Mouse (Mus musculus) gastrocnemius, adult 18-20 months (tissue): ENCODE data around the gene Cerk. TPM values are rescaled to one million over a fixed set of nuclear protein-coding genes. Genes with fewer than 3 reads are reported as not detected.
"Not testable (repeated sequence)": the region's sequence is repeated elsewhere in the genome, so short reads cannot be mapped to it uniquely, and the experiment has no call there.

ENCODE experiments used
- DNase-seq: peaks from one replicate; pipeline ENCODE4 v3.0.0; 2021; ENCODE audit warnings: low spot score
- long read RNA-seq, 2 experiments: library from polyadenylated mRNA; stranded (forward); transcript quantifications; one replicate each; pipeline ENCODE4 v2.0.0; 2021
- total RNA-seq, 2 experiments: library from RNA; stranded (reverse); gene quantifications; 2 replicates each; pipeline ENCODE4 v1.2.3; 2021

Cerk gene
- 1 to 10 TPM; 4.3 to 5.1 TPM for total RNA-seq
- long read RNA-seq, experiment 1, full-length matches to known transcripts = 2 of 4 reads
- long read RNA-seq, experiment 1, partial matches to known transcripts = 1 of 4 reads
- long read RNA-seq, experiment 1, other reads (novel, unspliced or antisense) = 1 of 4 reads
- long read RNA-seq, experiment 2, full-length matches to known transcripts = 1 of 3 reads
- long read RNA-seq, experiment 2, partial matches to known transcripts = 2 of 3 reads
- long read RNA-seq, experiment 2, other reads (novel, unspliced or antisense) = 0 of 3 reads

DNA sequence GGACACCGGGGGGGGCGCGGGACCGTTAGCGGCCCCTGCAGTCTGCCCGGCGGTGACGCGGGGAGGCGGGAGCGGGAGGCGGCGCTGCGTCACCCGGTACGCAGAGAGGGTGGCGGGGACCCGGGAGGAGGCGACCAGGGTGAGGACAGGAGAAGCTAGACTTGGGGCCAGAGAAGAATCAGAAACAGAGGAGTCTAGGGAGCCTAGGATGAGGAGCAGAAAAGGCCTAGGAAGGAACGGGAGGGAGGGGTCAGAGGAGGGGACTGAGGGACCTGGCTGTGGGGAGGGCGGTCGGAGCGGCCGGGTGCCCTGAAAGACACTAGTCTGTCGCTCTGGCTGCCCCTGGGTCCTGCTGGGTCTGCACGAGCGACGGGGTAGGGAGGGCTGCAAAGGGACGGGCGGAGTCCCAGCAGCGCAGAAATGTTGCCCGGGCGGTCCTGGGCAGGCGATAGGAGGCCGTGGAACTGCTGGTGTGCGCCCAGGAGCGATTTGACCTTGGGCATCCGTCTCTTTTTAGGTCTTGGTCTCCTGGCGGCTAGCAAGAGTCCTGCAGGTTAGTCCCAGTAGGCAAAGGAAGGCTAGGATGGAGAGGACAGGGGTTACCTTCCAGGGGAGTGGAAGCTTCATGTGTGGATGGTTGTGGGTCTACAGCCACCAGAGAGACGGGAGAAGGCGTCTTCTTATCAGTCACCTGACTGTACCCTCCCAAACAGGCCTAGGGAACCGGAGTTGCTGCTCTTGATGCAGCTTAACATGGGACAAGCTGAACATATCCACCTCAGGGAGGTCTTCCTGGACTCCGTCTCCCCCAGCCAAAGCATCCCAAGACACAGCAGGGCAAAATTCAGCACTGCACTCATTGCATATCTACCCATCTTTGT, at the start of gene Cerk:
TSS of gene Cerk (minus strand) at position 453 of the 881 bp plus-strand sequence.
- DNase-seq = peak; percentile 79

DNA sequence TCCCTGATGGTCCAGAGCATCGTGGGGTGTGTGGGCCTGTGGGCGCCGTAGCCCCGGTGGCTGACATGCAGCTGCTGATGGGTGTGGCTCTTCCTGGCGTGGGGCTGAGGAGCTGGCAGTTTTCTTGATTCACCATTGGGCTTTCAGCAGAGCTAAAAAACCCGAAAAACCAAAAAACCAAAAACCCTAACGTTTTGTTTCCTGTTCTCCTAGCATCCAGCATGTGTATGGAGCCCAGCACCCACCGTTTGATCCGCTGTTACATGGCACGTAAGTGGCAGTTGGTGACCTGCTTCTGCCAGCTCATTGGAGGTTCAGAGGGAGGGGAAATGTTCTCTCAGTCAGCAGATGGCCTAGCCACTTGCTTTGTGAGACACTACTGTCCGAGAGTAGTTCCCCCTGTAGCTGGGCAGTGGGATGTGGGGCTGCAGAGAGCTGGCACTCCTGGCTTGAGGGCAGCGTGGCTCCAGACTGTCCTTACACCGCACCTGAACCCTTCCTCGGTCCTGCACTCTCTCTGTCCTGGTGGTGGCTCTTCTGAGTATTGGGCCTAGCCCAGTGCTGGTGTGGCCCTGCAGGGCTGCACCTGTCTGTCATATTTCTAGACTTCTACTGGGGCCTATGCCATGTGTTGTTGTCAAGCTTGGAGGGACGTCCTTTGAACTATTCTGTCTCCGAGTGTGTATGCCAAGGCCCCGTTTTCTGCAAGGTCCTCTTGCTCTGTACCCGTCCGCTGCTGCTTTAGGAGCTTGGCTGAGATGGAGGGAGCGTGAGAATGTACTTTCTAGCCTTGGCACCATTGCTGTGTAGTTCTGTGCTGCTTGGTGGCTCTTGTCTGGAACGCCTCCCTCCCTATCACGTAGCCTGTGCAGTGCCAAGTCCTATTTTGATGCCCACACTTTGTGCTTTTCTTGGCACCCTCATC, 48.8 kb upstream of the Cerk start:
- DNase-seq = peak; percentile 68

DNA sequence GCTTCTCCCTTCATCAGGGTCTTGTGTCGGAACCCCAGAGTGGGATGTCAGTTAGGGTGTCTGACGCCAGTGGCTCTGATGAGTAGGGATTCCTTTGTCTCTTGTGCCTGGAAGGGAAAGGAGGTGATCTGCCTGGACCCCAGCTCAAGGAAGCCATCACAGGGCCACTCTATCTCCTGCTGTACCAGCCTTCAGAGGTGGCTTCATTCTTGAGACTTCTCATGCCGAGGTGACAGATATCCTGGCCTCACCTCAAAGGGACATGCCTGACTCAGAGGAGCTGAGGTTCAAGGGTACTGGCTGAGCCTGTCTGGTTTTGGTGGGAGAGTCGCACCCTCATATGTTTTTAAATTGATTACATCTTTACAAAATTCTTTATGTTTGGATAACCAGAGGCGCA, 48.1 kb upstream of the Cerk start:
- DNase-seq = no peak

DNA sequence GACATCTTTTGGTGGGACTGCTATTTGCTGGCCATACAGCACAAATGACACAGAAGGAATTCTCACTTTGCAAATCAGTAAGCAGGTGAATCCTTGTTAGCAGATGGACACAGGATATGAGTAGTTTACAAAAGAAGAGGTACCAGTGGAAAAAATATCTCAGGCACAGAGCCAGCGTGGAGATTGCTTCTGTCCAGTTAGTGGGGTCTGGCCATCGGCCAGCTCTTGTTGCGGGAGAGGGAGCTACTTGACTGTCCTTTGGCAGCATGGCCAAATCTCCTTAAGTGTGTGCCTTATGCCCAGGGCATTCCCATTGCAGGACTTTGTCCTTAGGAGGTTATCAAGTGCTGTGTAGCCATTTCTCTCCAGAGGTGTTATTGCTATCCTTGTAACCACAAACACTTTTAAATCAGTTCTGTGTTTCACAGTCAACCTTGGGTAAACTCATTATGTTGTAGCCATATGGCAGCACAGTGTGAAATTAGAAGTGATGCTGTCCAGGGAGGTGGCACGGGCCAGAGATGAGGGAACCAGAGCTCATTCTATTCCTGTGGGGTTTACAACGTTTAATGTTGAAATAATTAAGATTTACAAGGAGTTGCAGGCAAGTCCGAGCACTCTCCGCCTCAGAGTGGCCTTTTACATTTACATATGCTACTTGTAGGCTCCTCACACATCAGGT, 46.0 kb upstream of the Cerk start:
- no peak for DNase-seq

GRCm38 (mm10) chr15:86231170-86231569, 45.2 kb upstream of the Cerk start:
- no peak for DNase-seq

GRCm38 (mm10) chr15:86229623-86230022, 43.7 kb upstream of the Cerk start:
- DNase-seq = no peak

DNA sequence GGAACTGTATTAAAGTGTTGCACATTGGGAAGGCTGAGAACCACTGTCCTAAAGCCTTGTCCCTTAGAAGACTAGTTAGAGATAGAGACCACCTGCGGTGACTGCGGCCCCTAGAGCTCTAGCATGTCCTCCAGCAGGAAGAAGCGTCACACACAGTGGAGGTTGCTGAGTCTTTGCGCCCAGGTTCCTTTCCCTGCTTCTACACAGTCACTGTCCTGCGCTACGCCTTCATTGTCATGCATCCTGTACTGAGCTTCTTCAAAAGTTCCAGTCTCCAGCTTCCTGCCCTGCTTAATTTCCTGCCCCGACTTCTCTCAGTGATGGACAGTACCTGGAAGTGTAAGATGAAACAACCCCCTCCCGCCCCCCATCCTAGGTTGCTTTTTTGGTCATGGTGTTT, 43.1 kb upstream of the Cerk start:
- DNase-seq = no peak

DNA sequence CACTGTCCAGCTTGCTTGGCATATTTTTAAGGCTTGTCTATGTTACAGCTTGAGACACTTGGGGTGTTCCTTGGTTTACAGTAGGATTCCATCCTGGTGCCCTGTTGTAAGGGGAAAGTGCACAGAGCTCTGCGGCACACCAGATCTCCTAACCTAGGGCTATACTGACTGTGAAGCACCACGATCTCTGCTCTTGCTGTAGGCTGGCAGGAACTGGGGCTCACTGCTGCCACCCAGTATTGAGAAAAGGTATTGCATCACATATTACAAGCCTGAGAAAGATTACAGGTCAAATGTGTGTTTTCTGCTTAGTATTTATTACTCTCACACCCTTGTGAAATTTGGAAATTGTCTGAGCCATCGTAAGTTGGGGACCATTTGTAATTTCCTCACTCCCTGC, 42.2 kb upstream of the Cerk start:
- peak; percentile 56 for DNase-seq

DNA sequence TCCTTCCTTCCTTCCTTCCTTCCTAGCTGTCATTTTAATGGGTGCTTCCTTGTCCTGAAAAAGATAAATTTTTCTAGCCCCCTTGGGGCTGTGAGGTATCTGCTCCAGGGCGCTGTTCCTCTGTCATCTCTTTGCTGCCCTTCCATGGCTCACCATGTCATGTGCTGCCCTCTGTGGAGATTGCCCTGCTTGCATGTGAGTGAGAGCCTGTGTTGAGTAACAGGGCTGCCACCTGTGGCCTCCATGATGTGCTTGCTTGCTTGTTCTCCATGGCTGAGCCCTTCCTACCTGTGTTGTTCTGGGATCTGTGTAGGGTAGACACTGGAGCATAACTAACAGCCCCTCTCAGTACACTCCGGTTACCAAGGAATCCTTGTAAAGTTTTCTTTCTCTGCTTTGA, 41.0 kb upstream of the Cerk start:
- no peak for DNase-seq

GRCm38 (mm10) chr15:86226221-86226620, 40.3 kb upstream of the Cerk start:
- no peak for DNase-seq

- DNase-seq = peak; percentile 12
Measured at GRCm38 (mm10) chr15:86224972-86225551, 39.1 kb upstream of the Cerk start.

- DNase-seq = not testable (repeated sequence)
Measured at GRCm38 (mm10) chr15:86221901-86222300, 36.0 kb upstream of the Cerk start.

GRCm38 (mm10) chr15:86221369-86221768, 35.4 kb upstream of the Cerk start:
- no peak for DNase-seq

DNA sequence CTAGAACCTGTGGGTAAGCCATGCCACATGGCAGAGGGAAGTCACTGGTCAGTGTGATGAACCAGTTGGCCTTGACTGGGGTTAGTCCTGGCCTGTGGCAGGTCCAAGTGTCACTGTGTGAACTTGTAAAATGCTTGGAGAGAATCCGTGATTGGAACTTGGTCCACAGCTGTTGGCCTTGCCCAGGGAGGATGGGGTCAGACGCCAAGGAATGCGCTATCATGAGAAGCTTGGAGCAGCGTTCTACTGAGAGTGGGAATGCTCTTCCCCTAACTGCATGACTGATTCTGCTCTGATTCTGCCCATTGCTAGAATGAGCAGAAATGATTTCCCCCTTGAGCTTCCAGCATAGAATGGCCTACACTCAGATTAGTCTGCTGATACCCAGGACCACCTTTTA, 34.8 kb upstream of the Cerk start:
- DNase-seq = no peak

DNA sequence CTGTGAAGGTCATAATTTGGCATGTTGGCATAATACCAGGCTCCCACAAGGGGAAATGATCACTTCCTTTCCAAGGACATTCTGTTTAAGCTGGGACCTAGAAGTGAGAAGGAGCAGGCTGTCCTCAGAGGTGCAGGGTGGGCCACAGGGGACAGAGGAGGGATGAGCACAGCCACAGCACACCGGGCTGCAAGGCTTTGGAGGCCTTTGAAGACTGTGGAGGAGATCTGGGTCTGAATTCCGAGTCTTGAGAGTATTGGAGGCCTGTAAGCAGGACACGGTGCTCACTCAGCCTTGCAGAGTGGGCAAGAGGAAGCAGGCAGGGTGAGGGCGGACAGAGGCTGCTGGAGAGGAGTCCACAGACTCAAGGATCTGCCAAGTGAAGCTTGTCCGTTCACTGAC, 34.3 kb upstream of the Cerk start:
- peak; percentile 39 for DNase-seq

- no peak for DNase-seq
Measured at GRCm38 (mm10) chr15:86219534-86220228, 33.7 kb upstream of the Cerk start.

DNA sequence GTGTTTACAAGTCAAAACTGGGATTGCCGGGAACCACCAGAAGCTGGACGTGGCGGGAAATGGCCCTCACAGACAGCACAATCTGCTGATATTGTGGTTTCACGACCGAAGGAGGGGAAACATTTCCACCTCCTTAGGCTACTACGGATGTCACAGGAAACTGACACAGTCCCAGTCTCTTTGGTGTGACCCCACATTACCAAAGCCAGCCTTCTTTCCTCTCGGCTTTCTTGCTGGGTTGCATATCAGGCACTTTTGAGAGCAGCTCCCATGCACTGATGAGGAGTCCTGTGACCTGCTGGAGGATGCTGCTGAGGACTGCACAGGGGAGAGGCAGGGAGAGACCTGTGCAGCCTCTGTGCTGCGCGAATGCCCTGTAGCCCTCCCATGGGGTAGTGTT, 30.7 kb upstream of the Cerk start:
- not testable (repeated sequence) for DNase-seq

DNA sequence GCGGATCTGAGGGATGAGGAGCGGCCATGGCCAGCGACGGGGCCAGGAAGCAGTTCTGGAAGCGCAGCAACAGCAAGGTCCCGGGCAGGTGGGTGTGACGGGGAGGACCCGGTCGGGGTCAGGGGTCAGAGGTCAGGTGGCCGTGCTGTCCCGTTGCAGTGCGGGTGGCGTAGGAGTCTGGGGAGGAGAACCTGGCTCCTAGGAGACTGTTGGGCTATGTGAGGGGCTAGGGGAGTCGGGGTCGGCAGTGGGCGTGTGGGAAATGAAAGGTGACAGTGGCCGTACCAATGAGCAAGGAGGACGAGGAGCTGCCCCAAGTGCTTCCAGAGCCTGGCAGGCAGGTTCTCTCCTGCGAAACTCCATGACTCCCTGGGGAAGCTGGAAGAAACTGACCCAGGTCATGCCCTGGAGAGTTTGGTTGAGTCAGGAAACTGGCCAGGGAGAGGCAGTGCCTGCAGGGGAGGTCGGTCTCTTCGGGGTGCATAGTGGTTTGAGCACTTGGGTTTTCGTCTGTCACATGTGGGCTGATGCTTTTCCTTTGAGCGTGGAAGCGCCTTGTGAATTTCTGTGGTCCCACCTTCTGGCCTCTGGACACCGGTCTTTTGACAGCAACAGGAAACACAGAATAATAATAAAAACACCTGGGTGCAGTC, 28.7 kb upstream of the Cerk start:
- DNase-seq = no peak

GRCm38 (mm10) chr15:86213753-86214548, 28.0 kb upstream of the Cerk start, which contains the start of gene Tbc1d22a:
Gene Tbc1d22a, plus strand, starts transcription at chr15:86214459.
- peak; percentile 93 for DNase-seq
